Mouse (Mus musculus) thymus, postnatal 4 days (tissue): ENCODE results near the gene Grin1.

ENCODE experiments used
- DNase-seq: peaks from one replicate; pipeline ENCODE4 v3.0.0; 2021

The Grin1 gene

GRCm38 (mm10) chr2:25318971-25319773 lies at the start of gene Grin1:
Gene Grin1 (minus strand): TSS chr2:25319187.
- DNase-seq: peak; percentile 88

GRCm38 (mm10) chr2:25365091-25365761 lies 46.2 kb upstream of the Grin1 start, which contains the start of gene Uap1l1:
Gene Uap1l1 (minus strand): TSS chr2:25365682.
- peak; percentile 69 for DNase-seq

GRCm38 (mm10) chr2:25364761-25365090 lies 45.7 kb upstream of the Grin1 start:
- DNase-seq: no peak

- no peak for DNase-seq
These were observed 45.3 kb upstream of the Grin1 start for GRCm38 (mm10) chr2:25364313-25364712.

GRCm38 (mm10) chr2:25363478-25364178 lies 44.6 kb upstream of the Grin1 start:
- DNase-seq: no peak

- no peak for DNase-seq
These were observed 40.9 kb upstream of the Grin1 start for GRCm38 (mm10) chr2:25359848-25360247.

- DNase-seq: peak; percentile 79
These were observed 37.5 kb upstream of the Grin1 start, which contains the start of gene Dpp7 for GRCm38 (mm10) chr2:25356208-25357079. Gene Dpp7 (minus strand): TSS chr2:25356359.

- DNase-seq: no peak
These were observed 36.6 kb upstream of the Grin1 start for GRCm38 (mm10) chr2:25355419-25356066.

GRCm38 (mm10) chr2:25354211-25354610 lies 35.2 kb upstream of the Grin1 start:
- DNase-seq: no peak

- no peak for DNase-seq
These were observed 31.7 kb upstream of the Grin1 start for GRCm38 (mm10) chr2:25350701-25351100.

GRCm38 (mm10) chr2:25349499-25349898 lies 30.5 kb upstream of the Grin1 start:
- no peak for DNase-seq

GRCm38 (mm10) chr2:25348162-25348561 lies 29.2 kb upstream of the Grin1 start:
- DNase-seq: no peak

- DNase-seq: no peak
These were observed 19.3 kb upstream of the Grin1 start for GRCm38 (mm10) chr2:25338303-25338702.

GRCm38 (mm10) chr2:25333569-25333968 lies 14.6 kb upstream of the Grin1 start:
- DNase-seq: no peak

GRCm38 (mm10) chr2:25332286-25333160 lies 13.5 kb upstream of the Grin1 start, which contains the start of gene Man1b1:
Gene Man1b1 (plus strand): TSS chr2:25332338.
- DNase-seq: peak; percentile 100

- no peak for DNase-seq
These were observed 12.5 kb upstream of the Grin1 start for GRCm38 (mm10) chr2:25331470-25331869.

GRCm38 (mm10) chr2:25328440-25328839 lies 9.5 kb upstream of the Grin1 start:
- peak; percentile 33 for DNase-seq

GRCm38 (mm10) chr2:25326036-25326435 lies 7.0 kb upstream of the Grin1 start:
- no peak for DNase-seq

GRCm38 (mm10) chr2:25320084-25320483 lies 1.1 kb upstream of the Grin1 start:
- no peak for DNase-seq

- DNase-seq: no peak
These were observed 644 bp downstream of the Grin1 start for GRCm38 (mm10) chr2:25318119-25318966.
